Mouse (Mus musculus): ENCODE results near the gene Smarcal1.

DNA sequence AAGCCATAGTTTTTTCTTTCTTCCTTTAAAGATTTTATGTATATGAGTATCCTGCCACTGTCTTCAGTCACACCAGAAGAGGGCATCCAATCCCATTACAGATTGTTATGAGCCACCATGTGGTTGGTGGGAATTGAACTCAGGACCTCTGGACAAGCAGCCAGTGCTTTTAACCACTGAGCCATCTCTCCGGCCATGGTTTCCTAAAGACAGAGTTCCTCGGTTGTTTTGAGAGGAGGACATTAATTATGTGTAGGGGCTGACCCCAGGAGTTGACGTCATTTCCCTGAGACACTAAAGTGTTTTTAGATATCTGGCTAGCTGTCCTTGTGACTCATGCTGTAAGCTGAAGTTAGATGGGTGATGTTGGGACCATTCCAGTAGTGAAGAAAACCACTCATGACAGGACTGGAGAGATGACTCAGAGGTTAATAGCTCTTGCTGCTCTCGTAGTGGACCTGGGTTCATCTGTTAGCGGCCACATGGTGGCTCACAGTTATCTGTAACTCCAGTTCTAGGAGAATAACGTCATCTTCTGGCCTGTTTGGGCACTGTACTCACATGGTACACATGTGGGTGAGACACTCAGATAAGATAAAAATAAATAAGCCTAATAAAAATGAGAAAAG lies 18.6 kb upstream of the Smarcal1 start:
- TF ChIP-seq CTCF (conservative IDR thresholded peaks at IDR 0.05; ENCODE audit: insufficient read depth, insufficient read length, low read depth, low read length) (no peak), POLR2A (IDR thresholded peaks at IDR 0.05; ENCODE audit: low read depth, low read length) (no peak)

Measured in kidney, adult 2 months (tissue).